Mouse (Mus musculus): ENCODE data around the gene Gm21863. TPM values are rescaled to one million over a fixed set of nuclear protein-coding genes. Genes with fewer than 3 reads are reported as not detected.

The Gm21863 gene
- not detected for total RNA-seq (2023)

GRCm38 (mm10) chr12:19953869-19954555 lies at the start of gene Gm21863:
Gm21863 (plus strand) TSS chr12:19954505.

Measured in CD8-positive naive resting alpha-beta T cell, adult 57 days (primary cell).